Mouse (Mus musculus) B cell, adult 67 days (primary cell): ENCODE results near the gene Pdgfra. TPM values are rescaled to one million over a fixed set of nuclear protein-coding genes. Genes with fewer than 3 reads are reported as not detected.

Experiments used
- total RNA-seq, 2 experiments: library from RNA; stranded (reverse); gene quantifications; 4 replicates each; pipeline ENCODE4 v1.2.4; 2023

Gene Pdgfra
- not detected for total RNA-seq

GRCm38 (mm10) chr5:75152021-75152425, at the start of gene Pdgfra:
Gene Pdgfra (plus strand): TSS chr5:75152292.

Other genes with a start within 250 kb of the Pdgfra start
- 10 to 100 TPM; 46.8 to 51.5 TPM for gene Chic2, start 107.5 kb upstream of the Pdgfra start, total RNA-seq
- not detected for gene Gsx2, start 76.7 kb upstream of the Pdgfra start, total RNA-seq